ENCODE assay signal across 30 mouse cellular contexts in genomic region chr11:34220596-34220995, GRCm38 (mm10). TPM values are rescaled to one million over a fixed set of nuclear protein-coding genes. Genes with fewer than 3 reads are reported as not detected.
"Had no signal": no experiment of that assay in that cellular context is flagged by ENCODE, and none has a peak within 500 bp of the region (broad histone marks: within the 10 kb centered on the region; RNA-seq: fewer than 3 reads in every experiment).

No protein-coding gene starts in this region.

RNA-seq across cellular contexts. Expression of gene Foxi1, which starts 12.7 kb away (rescaled TPM):
- total RNA-seq: heart, postnatal 10 days; heart, postnatal 14 days; heart, postnatal 25 days; heart, postnatal 36 days; heart, postnatal 4 days; hematopoietic stem cell, adult 5-6 weeks; hindbrain, postnatal 0 days; layer of hippocampus, adult 18-20 months; layer of hippocampus, adult 2 months; layer of hippocampus, adult 8-10 months; layer of hippocampus, postnatal 10 days; layer of hippocampus, postnatal 14 days; layer of hippocampus, postnatal 25 days; layer of hippocampus, postnatal 36 days had no signal
- polyA plus RNA-seq: heart, embryonic 13.5 days; heart, embryonic 14.5 days; heart, embryonic 15.5 days; heart, postnatal 0 days; hindbrain, embryonic 10.5 days; hindbrain, embryonic 11.5 days; hindbrain, embryonic 13.5 days; hindbrain, embryonic 14.5 days; hindbrain, embryonic 15.5 days; hindbrain, embryonic 16.5 days; hindbrain, postnatal 0 days; inflammation-experienced regulatory T-cells, adult 6 months; intestine, embryonic 14.5 days; intestine, embryonic 15.5 days; intestine, embryonic 16.5 days; intestine, postnatal 0 days; large intestine, adult 2 months had no signal
